Mouse (Mus musculus): ENCODE results near the gene Rps27l.
A peak's percentile ranks its signal among the peaks of the same experiment; 100 is the strongest.
"Not testable (repeated sequence)": the region's sequence is repeated elsewhere in the genome, so short reads cannot be mapped to it uniquely, and the experiment has no call there.

Rps27l gene

DNA sequence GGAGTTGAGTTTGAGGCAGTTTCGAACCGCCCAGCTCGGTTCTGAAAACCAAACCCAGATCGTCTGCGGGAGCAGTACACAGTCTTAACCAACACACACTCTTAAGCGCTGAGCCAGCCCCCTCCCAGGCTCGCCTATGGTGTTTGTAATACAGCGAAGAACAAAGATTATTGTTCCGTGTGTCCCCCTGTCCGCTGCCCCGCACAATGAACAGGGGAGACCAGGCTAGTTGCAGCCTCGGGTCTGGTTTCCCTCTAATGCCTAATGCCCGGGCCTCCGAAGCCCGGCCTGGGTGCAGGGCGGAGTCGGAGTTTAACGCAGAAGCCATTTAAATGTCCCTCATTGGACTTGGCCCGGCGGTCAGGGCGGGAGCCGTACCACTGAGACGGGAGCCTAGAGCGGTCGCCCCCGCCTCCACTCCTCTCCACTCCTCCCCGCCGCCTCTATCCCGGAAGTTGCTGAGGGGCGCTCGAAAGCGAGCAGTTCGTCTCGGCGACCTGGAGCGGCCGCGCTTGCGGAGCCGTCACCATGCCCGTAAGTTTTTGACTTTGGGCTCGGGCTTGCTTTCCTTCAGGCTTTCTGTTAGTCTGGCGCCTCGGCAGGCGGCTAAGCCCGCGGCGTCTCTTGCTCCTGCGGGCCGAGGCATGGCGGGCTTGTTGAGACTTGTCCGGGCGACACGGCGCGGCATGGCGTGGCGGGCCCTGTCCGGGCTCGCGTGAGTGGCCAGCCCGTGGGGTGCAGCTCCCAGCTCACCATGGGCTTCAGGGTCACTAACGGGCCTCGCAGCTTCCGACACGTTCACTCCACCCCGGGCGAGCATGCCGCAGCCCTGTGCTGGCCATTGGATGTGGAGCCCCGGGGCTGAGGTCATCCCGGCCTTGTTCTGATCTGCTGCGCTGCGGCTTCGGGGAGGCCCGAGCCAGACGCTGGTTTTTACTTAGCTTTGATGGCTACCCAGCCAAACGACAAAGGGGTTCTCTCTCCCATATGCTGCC, at the start of gene Rps27l:
Gene Rps27l (plus strand): TSS at position 440 of the 995 bp plus-strand sequence.
- DNase-seq (ENCODE audit: low read depth) = peak; percentile 88

DNA sequence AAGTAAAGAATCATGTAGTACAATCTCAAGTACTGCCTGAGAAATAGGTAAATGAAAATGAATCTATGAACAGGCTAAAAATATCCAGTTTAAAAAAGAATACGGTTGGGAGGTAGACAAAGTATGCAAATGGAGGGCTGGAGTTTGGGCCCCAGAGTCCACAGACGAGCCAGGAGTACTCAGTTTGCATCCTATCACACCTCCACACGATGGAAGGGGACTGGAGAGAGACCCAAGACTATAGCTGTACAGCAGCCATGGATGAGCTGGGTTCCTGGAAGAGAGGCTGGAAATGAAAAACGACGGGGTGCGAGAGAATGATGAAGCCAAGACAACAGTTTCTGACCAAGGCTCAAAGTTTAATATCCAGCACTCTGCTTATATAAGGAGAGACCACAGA, 48.9 kb upstream of the Rps27l start:
- no peak for DNase-seq (ENCODE audit: low read depth)

DNA sequence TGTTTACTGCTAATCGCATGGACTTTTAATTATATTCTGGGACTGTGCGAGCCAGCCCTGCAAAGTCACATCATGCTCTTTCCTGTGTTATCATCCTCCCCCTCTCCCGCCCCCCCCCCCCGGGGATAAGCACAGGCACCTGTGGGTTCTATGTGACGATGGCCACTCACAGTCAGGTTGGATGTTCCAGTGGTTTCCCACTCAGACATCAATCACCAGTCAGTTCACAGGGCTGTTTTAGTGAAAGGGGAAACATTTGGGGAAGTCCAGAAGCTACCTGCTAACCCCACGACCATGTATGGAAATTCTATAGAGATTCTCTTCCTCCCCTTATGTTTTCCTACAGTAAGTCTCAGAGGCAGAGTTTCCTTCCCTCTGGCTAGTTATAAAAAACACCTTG, 48.0 kb upstream of the Rps27l start:
- no peak for DNase-seq (ENCODE audit: low read depth)

DNA sequence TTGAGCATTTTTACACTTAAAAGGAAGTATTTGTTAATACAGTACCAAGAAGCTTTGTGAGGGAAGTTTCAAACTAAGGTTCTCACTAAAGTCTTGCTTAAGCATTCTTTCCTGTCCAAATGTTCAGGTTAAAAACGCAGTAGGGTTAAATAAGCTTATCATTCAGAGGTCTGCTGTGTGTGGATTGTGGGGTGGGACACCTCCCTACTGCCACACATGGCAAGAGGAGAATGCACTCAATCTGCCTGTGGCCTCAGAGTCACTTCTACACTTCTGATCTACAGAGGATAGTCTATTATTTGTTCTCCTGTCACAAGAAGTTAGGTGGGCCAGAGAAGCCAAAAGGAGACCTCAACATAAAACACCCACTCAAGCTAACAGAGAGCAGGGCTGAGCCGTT, 46.8 kb upstream of the Rps27l start:
- DNase-seq (ENCODE audit: low read depth) = no peak

DNA sequence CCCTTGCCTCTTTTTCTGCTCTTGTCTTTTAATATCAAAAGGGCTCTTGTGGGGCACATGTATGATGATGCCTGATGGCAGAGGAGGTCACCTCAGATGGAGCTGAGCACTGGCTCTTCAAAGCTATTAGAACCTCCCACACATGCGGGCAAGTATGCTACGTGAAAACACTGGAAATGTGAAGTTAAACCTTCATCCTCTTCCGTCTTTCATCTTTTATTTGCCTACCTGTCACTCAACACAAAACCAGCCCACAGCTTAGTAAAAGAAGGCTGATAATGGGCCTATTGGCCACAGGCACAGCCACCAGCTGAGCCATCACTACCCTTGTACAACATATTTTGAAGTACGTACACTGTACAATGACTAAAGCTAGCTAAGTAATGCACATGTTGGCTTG, 46.4 kb upstream of the Rps27l start:
- DNase-seq (ENCODE audit: low read depth) = no peak

DNA sequence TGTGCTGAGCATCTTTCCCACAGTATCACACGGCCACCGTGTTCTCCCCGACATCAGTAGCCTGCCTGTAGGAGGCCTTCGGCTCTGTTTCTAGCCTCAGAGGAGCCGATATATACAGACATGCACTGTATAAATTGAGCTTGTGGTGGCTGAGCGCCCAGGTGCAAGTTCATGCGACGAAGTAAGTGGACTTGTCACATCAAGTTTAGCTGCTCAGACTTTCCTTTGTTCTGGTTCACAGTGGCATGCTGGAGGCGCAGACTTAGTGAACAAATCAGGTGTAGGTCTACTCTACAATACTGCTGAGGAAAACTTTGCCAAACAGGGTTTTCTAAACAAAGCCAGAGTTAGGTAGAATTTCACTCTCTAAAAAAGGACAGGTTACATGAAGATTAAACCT, 39.9 kb upstream of the Rps27l start:
- no peak for DNase-seq (ENCODE audit: low read depth)

DNA sequence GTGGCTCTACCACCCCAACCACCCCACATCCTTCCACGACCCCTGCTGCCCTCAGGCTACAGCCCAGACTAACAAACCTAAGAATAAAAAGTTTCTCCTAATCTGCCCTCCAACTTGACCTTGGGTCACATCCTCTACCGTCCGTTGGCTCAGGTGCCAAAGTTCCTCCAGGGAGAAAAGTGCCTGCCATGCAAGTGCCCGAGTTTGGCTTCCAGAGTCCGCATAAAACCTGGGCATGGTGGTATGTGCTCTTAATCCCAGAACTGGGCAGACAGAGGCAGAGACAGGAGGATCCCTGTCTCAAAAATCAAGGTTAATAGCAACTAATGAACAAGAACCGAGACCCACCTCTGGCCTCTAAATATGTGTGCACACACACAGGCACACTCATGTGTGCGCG, 38.8 kb upstream of the Rps27l start:
- no peak for DNase-seq (ENCODE audit: low read depth)

DNA sequence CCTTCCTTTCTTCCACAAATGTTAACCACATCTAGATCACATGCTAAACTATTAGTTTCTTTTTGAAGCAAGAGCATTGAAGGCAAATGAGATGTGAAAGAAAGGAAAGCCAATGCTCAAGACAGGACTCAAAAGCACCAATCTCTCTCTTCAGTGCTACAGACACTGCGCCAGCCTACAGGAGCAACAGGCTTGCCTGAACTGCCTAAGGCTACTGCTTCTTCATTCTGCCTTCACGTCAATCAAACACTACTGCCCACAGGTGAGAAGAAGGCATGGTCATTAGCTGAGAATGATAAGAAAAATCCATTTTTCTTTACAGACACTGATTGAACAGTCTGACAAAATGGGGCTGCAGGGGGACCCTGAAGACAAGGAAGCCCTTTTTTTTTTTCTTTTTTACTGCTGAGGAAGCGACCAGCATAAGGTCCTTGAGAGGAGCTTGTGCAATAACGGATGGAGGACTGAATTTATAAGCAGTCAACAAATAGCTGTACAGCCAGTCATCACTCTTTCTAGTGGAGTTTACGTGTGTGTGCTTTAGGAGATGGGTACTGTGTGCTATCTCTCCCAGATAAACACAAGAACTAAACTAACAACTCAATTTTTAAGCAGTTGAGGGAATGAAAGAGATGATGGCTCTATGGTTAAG, 38.0 kb upstream of the Rps27l start:
- no peak for DNase-seq (ENCODE audit: low read depth)

DNA sequence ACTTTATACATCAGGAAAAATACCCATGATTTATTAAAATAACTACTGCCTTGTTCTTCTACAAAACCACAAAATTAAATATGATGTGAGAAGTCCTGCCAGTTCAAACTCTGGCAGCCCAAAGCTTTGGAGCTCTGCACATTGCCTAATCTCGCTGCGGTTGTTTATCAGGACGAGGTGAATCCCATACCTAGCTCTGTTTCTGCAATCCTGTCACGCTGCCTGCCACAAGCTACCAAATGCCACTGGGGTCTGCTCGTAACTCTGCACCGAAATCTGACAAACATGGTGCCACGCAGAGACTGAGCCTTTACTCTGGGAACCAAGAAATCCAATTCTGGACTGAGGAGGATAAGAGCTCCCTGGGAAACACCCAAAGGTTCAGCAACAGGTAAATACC, 36.0 kb upstream of the Rps27l start:
- DNase-seq (ENCODE audit: low read depth) = no peak

DNA sequence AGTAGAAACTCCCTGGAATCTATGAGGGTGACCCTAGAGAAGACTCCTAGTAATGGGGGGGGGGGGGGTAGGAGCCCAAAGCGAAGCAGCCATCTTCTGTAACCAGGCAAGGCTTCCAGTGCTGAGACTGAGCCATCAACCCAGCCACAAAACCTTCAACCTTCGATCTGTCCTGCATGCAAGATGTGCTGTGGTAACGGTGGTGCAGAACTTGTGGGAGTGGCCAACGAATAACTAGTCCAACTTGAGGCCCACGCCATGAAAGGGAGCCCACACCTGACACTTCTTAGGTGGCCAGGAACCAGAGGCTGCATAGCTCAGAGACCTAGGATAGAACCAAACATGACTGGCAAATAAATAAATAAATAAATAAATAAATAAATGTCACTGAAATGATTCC, 35.2 kb upstream of the Rps27l start:
- DNase-seq (ENCODE audit: low read depth) = no peak

DNA sequence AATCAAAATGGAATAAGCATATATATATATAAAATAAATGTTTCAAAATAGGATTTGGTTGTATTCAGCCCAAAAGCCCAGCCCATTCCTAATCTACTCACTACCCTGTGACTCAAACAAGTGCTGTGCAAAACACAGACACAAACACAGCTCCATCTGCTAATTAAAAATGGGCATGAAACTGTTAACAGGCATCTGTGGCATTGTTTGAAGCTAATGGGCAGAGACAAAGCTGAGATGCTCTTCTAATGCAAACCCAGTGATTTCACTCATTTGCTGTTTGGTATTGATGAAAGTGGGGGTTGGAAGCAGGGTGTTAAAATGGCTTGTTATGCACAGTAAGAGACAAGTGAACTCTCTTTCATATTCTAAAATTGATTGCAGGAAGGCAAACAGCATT, 33.6 kb upstream of the Rps27l start:
- DNase-seq (ENCODE audit: low read depth) = no peak

DNA sequence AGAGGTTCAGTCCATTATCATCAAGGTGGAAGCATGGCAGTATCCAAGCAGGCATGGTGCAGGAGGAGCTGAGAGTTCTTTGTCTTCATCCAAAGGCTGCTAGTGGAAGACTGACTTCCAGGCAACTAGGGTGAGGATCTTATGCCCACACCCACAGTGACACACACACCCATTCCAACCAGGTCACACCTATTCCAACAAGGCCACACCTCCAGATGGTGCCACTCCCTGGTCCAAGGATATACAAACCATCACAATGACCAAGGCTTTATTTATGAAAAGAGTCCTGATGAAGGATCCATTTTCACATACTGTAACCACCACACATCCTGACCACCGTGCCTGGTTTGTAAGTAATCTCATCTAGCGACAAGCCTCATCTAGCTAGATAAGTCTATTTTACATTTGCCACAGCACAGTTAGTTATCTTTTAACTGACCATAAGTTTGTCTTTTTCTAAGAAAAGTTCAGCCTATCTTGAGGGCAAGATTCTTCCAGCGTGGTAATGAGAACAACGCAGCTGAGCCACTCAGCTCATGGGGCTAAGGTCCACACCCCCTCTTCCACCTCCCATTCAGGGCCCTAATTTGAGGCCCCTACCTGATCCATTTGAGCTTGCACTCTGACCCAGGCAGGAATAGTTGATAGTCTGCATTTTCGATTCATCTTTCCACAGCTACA, 32.5 kb upstream of the Rps27l start:
- not testable (repeated sequence) for DNase-seq (ENCODE audit: low read depth)

DNA sequence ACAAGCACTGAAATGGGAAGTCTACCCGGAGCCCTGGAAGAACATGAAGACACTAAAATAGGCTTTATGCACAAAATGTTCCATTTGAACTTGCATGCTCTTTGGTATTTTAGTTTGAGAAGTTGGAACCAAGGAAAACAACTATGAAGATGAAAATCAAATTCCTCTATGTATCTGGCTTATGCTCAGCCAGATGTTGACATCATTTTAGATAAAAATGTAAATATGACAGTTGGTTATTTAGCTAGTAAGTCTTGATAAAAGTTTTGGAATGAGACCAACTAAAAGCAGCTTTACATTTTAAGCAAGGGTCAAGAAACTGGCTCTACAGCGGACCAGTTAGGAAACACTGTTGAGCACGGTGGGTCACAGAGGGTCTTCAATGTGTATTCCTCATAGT, 31.3 kb upstream of the Rps27l start:
- no peak for DNase-seq (ENCODE audit: low read depth)

DNA sequence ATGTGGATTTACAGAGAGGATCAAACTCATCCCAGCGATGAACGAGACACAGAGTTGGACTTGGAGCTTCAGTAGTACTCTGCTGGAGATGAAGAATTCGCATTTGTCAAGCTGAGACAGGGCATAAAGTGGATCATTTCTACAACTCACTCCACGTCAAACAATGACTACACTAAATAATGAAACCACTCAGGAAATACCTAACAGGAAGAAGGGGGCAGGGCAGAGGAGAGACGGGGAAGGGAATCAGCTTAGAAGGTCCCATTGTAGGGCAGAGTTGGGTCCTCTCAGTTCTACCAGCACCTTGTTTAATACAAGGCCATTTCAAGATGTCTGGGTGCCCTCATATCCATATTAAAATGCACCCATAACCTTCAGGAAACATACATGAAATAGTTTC, 30.5 kb upstream of the Rps27l start:
- no peak for DNase-seq (ENCODE audit: low read depth)

DNA sequence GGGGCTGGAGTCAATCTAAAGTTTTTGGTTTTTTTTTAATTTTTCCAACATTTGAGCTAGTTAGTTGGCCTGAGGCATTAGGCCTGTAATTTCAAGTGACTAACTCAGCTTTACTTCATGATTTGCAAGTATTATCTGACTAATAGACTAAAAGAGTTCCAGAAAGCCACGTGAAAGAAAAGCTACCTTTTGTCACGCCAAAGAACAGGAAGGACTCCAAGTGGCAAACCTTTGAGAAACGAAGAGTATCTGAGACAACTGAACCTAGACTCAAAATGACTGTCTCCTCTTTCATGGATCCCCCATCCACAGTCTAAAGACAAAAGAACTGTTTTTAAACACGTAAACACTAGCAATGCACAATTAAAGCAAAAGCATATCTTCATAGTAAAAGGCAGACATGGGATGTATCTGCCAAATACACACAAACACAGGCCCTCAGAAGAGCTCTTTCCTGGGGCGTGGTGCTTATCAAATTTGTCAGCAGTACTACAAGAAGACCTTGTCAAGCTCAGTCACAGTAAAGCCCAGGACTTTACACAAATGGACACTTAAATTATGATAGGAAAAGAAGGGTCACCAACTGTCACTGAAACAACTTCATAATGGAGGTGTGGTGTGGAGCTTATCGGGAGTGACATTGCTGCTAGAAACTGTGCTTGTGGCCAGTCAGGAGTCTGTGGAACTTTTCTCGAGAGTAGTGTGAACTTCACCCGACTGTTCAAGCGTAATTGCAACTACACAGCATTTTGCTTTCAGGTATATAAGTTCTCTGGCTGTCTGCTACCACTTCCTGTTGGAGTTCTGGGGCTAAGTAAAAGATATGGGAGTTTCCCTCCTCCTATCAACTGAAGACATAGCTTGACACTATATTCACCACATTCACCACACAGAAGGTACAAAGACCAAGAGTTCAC, 29.8 kb upstream of the Rps27l start:
- peak; percentile 50 for DNase-seq (ENCODE audit: low read depth)

DNA sequence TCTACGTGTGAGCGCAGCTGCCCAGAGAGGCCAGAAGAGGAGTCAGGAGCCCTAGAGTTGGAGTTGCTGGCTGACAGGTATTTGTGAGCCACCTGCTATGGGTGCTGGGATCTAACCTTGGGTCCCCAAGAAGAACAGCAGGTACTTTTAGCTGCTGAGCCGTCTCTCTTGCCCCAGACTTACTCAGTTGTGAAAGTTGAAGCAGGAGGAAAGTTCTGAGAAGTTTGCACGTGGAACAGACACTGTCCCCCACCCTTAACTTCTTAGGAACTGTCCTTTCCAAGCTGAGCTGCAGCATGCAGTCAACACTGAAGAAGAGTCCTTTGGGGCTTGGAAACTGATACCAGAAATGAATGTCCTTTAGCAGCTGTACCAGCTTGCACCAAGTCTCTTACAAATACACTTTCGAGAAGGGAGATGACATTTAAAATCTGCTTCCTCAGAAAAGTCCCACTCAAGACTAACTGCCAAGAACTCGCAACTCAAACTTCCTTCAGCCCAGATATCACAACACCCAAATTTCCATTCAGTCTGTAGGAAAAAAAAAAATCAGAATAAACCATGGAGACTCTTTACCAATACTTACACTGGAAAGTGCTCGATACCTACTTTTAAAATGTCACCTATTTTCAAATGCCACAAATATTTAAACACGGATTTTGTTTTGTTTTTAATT, 28.5 kb upstream of the Rps27l start:
- no peak for DNase-seq (ENCODE audit: low read depth)

DNA sequence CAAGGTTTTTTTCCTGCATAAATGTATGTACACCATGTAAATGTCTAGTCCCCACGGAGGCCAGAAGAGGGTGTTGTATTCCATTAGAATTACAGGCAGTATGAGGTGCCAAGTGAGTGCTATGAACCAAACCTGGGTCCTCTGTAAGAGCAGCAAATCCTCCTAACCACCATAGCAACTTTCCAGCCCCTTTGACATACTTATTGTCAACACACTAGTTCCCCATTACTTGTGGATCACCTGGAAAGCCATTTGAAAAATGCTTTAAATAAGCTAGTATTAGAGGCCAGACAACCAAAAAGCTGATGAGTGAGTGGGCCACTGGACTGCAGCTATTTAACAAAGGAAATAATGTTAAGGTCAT, 28.0 kb upstream of the Rps27l start:
- no peak for DNase-seq (ENCODE audit: low read depth)

DNA sequence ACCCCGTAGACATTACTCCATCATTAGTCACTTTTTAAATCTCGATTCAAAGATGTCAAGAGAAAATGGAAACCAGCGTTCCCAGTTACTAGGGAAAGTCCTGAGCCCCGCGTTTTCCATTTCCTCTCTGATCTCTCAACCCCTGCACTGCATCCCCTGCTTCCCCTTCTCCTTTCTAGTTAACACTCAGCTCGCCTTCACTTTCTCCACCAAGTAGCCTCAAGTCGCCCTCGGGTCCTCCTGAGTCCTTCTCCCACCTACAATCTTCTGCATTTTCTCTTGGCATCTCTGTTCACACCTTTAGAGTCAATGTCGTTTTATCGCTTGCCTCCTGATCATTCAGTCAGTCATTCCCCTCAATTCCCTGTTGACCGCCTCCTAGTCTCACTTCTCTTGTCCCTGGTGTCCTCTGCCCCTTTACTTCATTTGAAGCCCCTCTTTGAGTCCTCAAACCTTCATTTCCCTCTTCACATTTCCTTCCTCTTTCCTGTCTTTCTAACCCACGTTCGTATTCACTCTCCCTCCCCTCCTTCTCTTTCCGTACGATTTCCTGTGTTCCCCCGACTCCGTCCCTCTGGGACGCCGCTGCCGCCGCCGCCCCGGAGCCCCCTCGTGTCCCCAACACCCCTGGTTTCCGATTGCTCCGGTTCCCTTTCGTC, 27.1 kb upstream of the Rps27l start:
- no peak for DNase-seq (ENCODE audit: low read depth)

DNA sequence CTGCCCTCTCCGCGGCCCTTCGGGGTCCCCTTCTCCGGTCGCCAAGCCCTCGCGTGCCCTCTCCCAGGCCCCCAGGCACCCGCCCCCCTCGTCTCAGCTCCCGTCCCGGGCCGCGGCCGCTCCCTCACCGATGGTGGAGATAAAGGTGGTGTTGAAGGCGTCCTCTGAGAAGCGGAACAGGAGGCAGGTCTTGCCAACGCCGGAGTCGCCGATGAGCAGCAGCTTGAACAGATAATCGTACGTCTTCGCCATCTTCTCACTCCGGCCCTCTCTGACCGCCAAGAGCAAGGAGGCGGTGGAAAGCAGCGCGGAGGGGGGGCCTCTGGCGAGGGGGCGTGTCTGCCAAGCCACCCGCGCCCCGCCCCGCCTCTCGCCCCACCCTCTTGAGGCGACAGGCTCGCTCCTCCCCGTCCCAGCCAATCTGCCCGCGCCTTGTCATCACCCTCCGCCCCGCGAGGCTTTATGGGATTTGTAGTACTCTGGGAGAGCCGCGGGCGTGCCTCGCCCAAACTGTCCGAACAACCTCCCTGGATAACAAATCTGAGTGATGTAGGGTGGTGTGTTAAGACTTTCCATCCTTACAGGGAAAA, 26.4 kb upstream of the Rps27l start, which contains the start of gene Rab8b:
Gene Rab8b (minus strand): TSS at position 306 of the 590 bp plus-strand sequence.
- DNase-seq (ENCODE audit: low read depth) = peak; percentile 94

DNA sequence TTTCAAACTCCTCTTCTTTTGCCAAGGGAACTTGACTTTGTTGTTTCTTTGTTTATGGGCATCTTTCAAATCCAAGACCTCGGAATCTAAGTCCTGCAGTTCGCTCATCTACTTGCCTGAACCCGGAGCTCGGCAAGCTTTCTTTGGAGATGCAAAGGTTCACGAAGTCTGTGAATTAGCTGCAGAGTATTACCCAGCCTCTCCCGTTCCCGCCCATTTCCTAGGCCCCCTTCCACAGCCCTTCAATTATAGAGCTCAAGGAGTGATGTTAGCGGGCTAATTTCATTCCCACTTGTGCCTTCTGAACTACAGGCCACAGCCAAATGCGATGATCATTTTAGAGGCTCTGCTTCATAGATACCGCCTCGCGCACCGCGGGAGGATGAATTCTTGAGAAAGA, 25.9 kb upstream of the Rps27l start:
- DNase-seq (ENCODE audit: low read depth) = no peak
